Mouse (Mus musculus) brain, embryonic 14.5 days (tissue): ENCODE measurements around the gene Zfp553.
A peak's percentile ranks its signal among the peaks of the same experiment; 100 is the strongest.

Source experiments
- CTCF ChIP-seq: fragments of 200-500 bp; IDR thresholded peaks from 2 replicates; pipeline ENCODE4 v1.5.1; 2012; ENCODE audit warnings: inconsistent platforms, mild to moderate bottlenecking, moderate library complexity, borderline replicate concordance; ENCODE audit not compliant: insufficient read depth, insufficient read length; ENCODE audit errors: extremely low read depth
- POLR2A ChIP-seq: fragments of 200-500 bp; IDR thresholded peaks from 2 replicates; pipeline ENCODE4 v1.6.1; 2012; ENCODE audit warnings: mild to moderate bottlenecking, inconsistent platforms, borderline replicate concordance; ENCODE audit not compliant: poor library complexity, insufficient read depth, insufficient read length, severe bottlenecking; ENCODE audit errors: extremely low read depth

DNA sequence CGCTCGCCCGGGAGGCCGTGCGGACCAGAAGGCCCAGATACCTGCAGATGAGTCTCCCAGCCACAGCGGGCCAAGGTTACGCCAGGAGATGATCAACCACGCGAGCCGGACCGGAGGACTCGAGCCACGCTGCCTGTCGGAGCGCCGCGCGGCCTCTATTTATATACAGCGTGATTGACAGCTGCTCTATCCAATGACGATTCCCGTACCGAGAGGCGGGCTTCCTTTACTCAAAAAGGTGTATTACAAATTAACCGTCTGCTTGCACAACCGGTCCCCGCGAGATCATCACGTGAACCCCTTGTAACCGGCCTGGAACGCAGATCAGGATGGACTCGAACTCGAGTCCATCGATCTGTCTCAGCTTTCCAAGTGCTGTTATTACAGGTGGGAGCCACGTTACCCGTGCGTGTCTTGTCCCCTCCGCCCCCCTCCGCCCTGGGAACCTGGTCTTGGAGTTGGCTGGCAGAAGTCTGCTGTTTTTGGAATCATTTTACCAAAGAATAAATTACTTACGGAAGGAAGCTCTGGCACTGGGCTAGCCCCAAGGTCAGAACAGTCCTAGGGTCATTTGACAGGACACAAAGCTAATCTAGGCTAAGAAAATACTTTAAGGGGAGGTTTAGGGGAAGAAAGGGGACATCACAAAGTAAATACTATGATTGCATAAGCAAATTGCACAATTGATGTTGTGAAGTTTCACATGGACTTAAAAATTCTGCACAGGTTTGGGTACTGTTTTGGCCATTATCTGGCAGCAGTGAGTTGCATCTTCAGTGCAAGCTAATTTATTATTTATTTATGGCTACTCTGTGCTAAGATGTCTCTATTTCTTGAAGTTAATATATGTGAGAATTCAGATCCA, 41.3 kb downstream of the Zfp553 start, which contains the start of gene Sephs2:
- TF ChIP-seq CTCF (no peak), POLR2A (peak; percentile 91; the same call in 1 of the 2 replicates)
